Mouse (Mus musculus): ENCODE results near the gene Gna13.

DNA sequence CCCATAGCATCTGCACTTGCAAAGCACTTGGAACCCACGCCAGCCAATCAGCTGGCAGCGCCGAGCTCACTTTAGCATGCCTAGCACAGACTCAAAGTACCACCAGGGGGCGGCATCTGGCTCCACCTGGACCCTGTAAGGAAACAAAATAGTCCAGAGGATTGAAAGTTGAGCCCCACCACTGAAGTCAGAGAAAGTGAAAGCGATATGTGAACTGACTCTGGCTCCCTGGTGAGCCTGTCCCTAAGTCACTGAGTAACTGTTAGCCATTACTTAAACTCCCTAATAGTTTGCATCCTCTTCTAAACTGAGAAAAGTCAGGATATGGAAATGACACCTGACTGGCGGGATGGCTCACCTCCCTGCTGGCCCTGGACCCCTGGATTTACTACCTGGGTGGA lies 31.2 kb upstream of the Gna13 start:
- TF ChIP-seq ZC3H11A (IDR thresholded peaks at IDR 0.05; ENCODE audit: borderline replicate concordance, low read depth, low read length) (peak; percentile 80), MAFK (IDR thresholded peaks at IDR 0.05; ENCODE audit: insufficient read depth, low read depth, low read length) (no peak), CHD2 (IDR thresholded peaks at IDR 0.05; ENCODE audit: low read depth, low read length) (no peak)

All from ES-E14 (cell line).